Mouse (Mus musculus): ENCODE results near the gene Fibcd1.

Gene Fibcd1

DNA sequence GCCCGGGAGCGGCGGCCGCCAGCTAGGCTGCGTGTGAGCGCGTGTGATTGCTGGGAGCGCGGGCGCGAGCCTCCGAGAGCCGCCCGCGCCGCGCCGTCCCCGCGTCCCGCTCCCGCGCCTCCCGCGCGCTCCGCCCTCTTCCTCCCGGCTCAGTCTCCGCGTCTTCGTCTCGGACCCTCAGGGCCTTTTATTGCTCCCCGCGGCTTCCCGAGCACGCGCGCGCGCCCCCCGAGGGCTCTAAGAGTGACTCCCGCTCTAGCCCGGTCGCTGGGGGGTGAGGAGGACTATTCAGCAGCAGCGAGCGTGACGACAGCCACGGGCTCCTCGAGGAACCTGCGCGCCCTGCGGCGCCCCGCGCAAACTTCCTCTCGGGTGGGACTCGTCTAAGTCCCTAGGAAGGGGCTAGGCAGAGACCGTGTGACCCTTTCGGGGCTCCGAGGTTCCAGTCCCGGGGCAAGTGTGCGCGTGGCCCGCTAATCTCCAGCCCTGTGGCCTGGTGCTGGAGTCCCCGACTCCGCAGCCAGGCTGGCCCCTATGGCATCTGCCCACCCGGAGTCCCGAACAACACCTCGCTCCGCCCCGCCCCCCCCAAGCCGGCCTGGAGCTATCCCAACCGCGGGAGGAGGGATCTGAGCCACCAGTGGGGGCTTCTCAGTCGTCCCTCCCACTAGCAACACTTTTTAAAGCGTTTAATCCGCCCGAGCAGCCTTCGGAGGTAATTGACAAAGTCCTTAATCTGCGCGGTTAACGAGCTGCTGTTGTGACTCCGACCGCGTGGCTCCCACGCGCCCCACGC is at the start of gene Fibcd1:
TSS of gene Fibcd1 (minus strand) at position 110 of the 796 bp plus-strand sequence.
- DNase-seq: no peak

- DNase-seq: no peak
These were observed 48.5 kb upstream of the Fibcd1 start for GRCm38 (mm10) chr2:31894221-31894870.

- no peak for DNase-seq
These were observed 47.4 kb upstream of the Fibcd1 start for GRCm38 (mm10) chr2:31893110-31893669.

GRCm38 (mm10) chr2:31891219-31891618 is 45.4 kb upstream of the Fibcd1 start:
- peak; percentile 39 for DNase-seq

- DNase-seq: no peak
These were observed 43.1 kb upstream of the Fibcd1 start for GRCm38 (mm10) chr2:31888871-31889270.

GRCm38 (mm10) chr2:31887030-31887429 is 41.2 kb upstream of the Fibcd1 start, which contains the start of gene Lamc3:
Lamc3 (plus strand) TSS chr2:31887291.
- peak; percentile 68 for DNase-seq

GRCm38 (mm10) chr2:31884806-31885205 is 39.0 kb upstream of the Fibcd1 start:
- DNase-seq: peak; percentile 48

- no peak for DNase-seq
These were observed 37.3 kb upstream of the Fibcd1 start for GRCm38 (mm10) chr2:31883061-31883460.

DNA sequence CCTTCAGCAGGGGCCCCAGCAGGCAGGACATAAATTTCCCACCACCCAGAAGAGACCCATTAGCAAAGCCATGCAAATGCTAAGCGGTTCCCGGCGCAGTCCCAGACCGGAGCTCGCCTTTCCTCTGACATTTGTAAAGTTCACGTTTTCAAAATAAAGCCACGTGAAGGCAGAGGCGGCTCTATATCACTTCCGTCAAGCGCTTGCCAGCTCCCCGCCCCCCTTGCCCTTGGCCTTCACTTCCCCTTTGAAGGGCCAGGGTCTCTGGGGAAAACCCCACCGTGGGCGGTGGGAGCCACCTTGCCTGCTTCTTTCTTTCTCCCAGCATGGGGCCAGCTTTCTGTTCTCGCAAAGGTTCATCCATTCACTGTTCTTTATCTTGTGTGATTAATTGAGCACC is 35.1 kb upstream of the Fibcd1 start:
- DNase-seq: no peak

GRCm38 (mm10) chr2:31878610-31879009 is 32.8 kb upstream of the Fibcd1 start:
- DNase-seq: no peak

GRCm38 (mm10) chr2:31876446-31876845 is 30.6 kb upstream of the Fibcd1 start:
- DNase-seq: no peak

GRCm38 (mm10) chr2:31874290-31874855 is 28.6 kb upstream of the Fibcd1 start:
- no peak for DNase-seq

- DNase-seq: no peak
These were observed 24.9 kb upstream of the Fibcd1 start for GRCm38 (mm10) chr2:31870683-31871082.

DNA sequence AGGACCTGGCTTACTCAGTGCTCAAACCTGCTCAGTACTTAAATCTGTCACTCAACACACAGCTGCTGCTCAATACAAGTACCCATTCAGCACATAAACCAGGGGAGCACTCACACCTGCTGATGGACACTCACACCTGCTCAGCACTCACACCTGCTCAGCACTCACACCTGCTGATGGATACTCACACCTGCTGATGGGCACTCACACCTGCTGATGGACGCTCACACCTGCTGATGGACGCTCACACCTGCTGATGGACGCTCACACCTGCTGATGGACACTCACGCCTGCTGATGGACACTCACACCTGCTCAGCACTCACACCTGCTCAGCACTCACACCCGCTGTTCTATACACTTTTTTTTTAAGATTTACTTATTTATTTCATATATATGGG is 23.9 kb upstream of the Fibcd1 start:
- DNase-seq: no peak

GRCm38 (mm10) chr2:31868538-31869164 is 22.8 kb upstream of the Fibcd1 start:
- DNase-seq: peak; percentile 78

GRCm38 (mm10) chr2:31867773-31868537 is 22.1 kb upstream of the Fibcd1 start:
- peak; percentile 46 for DNase-seq

DNA sequence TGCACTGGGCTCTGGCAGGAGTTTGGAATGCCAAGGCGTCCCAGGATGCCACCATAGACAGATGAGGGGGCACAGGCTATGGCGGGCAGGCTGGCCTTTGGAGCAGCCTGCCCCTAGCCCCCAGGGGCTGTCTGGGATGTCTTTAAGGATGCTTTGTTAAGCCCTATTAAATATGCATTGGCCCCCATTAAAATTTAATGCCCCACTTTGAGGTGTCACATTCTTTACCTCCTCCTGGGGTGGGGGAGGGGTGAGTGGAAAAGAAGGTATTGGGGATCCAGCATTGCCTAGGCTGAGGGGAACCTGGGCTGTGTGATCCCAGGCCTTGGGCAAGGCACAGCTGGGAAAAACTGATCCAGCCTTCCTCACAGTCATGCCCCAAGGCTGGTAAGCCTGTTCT is 20.0 kb upstream of the Fibcd1 start:
- no peak for DNase-seq

- DNase-seq: peak; percentile 34
These were observed 19.5 kb upstream of the Fibcd1 start for GRCm38 (mm10) chr2:31865322-31865721.

- peak; percentile 26 for DNase-seq
These were observed 19.1 kb upstream of the Fibcd1 start for GRCm38 (mm10) chr2:31864891-31865290.

DNA sequence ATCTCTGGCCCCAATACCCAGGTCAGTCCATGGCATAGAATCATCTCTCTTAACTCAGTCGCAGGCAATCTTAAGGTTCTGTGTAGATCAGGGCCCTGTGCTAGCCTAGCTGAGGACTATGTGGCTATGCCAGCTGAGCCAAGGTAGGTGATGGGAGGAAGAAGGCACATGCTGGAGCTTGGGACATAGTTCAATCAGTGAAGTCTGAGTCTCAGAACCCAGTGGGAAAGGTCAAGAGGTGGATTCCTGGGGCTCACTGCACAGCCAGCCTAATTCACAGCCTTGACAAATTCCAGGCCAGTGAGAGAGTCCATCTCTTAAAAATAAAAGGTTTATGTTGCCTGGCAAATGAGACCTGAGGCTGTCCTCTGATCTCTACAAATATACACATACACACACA is 18.0 kb upstream of the Fibcd1 start:
- no peak for DNase-seq

DNA sequence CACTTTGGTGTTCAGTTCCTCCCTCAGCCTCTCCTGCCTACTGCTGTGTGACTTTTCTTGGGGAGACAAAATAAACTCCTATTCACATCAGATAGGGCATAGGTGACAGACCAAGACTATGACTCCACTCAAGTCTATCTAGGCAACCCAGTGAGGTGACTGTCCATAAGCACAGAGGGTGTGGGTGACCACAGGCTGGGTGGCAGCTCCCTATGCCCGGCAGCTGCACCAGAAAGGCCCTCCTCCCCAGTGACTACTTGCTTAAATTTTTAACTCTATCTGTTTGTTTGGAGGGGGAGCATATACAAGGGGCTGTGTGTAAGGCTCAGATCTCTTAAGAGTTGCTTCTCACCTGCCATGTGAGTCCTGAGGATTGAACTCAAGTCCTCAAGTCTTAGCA is 17.1 kb upstream of the Fibcd1 start:
- DNase-seq: no peak

DNA sequence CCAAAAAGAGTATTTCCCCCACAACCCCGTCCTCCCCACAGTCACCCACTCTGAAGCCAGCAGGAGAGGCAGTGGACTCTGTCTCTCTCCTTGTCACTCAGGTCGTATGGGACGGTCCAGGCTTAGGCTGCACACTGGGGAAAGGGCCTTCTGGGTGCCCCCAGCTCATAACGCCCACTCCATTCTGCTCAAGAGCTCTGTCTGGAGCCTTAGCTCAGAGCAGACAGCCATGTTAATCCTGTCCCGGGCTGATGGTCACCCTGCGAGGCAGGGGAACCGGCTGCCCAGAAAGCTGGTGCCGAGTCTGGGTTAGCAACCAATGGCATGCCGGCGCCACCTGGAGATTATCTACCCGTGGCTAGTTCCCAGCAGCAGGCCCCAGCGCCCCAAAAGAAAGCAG is 12.7 kb upstream of the Fibcd1 start:
- DNase-seq: no peak
